Mouse (Mus musculus) hindbrain, embryonic 16.5 days (tissue): ENCODE measurements around the gene Dnhd1. TPM values are rescaled to one million over a fixed set of nuclear protein-coding genes. Genes with fewer than 3 reads are reported as not detected.

ENCODE experiments used
- ATAC-seq: fragments of 200-750 bp; cut with Nextera tagmentation; 2 replicates; pipeline ENCODE4 v1.8.0; 2017; ENCODE audit warnings: moderate TSS enrichment, moderate library complexity
- H3K27ac ChIP-seq: fragments of 300-500 bp; sonication (generic); 2 replicates; pipeline ENCODE4 v1.5.1; 2014; ENCODE audit warnings: low read depth, mild to moderate bottlenecking, control low read depth, low read length, moderate library complexity
- H3K27me3 ChIP-seq: fragments of 300-500 bp; sonication (generic); replicated peaks from 2 replicates; pipeline ENCODE4 v1.6.1; 2014; ENCODE audit warnings: low read length; ENCODE audit not compliant: control insufficient read depth, insufficient read depth
- H3K36me3 ChIP-seq: fragments of 300-500 bp; sonication (generic); 2 replicates; pipeline ENCODE4 v1.6.1; 2014; ENCODE audit warnings: mild to moderate bottlenecking, low read length, moderate library complexity, mixed read lengths; ENCODE audit not compliant: control insufficient read depth, insufficient read depth
- H3K4me1 ChIP-seq: fragments of 300-500 bp; sonication (generic); 2 replicates; pipeline ENCODE4 v1.6.1; 2014; ENCODE audit warnings: low read depth, low read length; ENCODE audit not compliant: control insufficient read depth, insufficient read depth
- H3K4me2 ChIP-seq: fragments of 300-500 bp; sonication (generic); 2 replicates; pipeline ENCODE4 v1.6.1; 2014; ENCODE audit warnings: mild to moderate bottlenecking, low read length, control low read depth, moderate library complexity
- H3K4me3 ChIP-seq: fragments of 300-500 bp; sonication (generic); 2 replicates; pipeline ENCODE4 v1.5.1; 2014; ENCODE audit warnings: mild to moderate bottlenecking, low read length, control low read depth, moderate library complexity
- H3K9ac ChIP-seq: fragments of 300-500 bp; sonication (generic); 2 replicates; pipeline ENCODE4 v1.6.1; 2014; ENCODE audit warnings: low read depth, mild to moderate bottlenecking, control low read depth, low read length, moderate library complexity
- H3K9me3 ChIP-seq: fragments of 300-500 bp; sonication (generic); 2 replicates; pipeline ENCODE4 v1.6.1; 2014; ENCODE audit warnings: mild to moderate bottlenecking, low read length, moderate library complexity; ENCODE audit not compliant: control insufficient read depth
- whole genome bisulfite sequencing: fragments of 180-500 bp; shearing (Covaris S2); extraction: QIAGEN DNeasy Blood & Tissue Kit; methylation state at CpG from one replicate; pipeline ENCODE4 v1.1.7; 2014; 5-methylcytosine and 5-hydroxymethylcytosine counted together
- polyA plus RNA-seq: library from polyadenylated mRNA; unstranded; fragments of >200 nt; fragmentation: Nextera tagmentation; extraction: Ambion mirVana; gene quantifications from 2 replicates; pipeline ENCODE4 v1.2.1, GENCODE M21; 2015

Dnhd1 gene
- polyA plus RNA-seq, 1 experiment from 2014 or later = 1.6 TPM

DNA sequence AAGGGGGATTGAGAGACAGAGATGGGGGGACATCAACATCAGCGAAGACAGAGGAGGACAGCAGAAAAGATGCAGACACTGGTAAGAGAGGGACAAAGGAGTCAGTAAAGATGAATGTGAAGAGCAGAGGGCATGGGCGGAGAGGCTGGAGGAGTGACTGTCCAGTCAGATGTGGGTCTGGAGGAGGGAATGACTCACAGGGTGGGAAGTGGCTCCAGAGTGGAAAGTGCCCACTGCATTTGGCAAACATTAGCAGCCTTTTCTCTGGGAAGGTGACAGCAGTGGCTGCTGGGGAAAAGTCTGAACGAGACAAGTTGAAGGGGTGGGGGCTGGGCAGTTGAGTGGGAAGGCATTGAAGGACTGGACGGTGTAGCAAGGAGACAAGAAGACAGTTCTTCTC lies 29.6 kb upstream of the Dnhd1 start:
- H3K9ac ChIP-seq = no peak overlapping the region
- WGBS = 81% methylated on average over 4 of the region's 4 CpGs
- no peak overlapping the region for H3K4me2 ChIP-seq
- no peak overlapping the region for H3K27ac ChIP-seq
- no peaks in the 10 kb centered on the region for H3K27me3 ChIP-seq
- H3K9me3 ChIP-seq = no peaks in the 10 kb centered on the region
- no peaks in the 10 kb centered on the region for H3K4me1 ChIP-seq
- no peak overlapping the region for H3K4me3 ChIP-seq
- ATAC-seq = no peak
- H3K36me3 ChIP-seq = peaks cover 57% of the 10 kb centered on the region

DNA sequence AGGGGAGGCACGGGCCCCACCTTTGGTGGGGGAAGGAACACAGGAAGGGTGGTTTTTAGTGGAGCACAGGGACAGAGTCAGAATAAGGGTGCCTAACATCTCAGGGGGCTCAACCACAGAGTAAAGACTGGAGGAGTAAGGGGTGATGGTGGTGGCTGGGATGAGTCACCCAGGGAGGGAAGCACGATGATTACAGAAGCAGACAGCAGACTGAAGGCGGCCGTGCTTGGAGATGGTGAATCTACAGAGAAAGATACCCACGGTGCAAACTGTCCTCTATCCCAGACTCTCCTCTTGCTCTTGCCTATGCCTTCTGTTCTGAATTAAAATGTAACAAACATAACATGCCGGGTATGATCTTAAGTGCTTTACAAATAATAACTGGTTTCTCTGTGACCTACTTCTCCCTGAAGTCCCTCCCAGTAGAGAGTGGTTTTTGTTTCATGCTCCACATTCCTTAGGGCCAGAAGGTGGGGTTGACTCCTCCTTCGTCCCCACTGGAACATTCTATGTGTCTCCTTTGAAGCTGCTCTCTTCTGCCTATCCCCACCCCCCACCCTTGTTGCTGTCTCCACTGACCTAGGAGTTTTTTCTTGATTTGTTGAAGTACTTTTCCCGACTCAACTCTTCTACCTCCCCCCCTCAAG lies 28.9 kb upstream of the Dnhd1 start:
- H3K9me3 ChIP-seq = no peaks in the 10 kb centered on the region
- H3K9ac ChIP-seq = no peak overlapping the region
- H3K27ac ChIP-seq = no peak overlapping the region
- ATAC-seq = no peak
- no peaks in the 10 kb centered on the region for H3K27me3 ChIP-seq
- no peak overlapping the region for H3K4me2 ChIP-seq
- no peak overlapping the region for H3K4me3 ChIP-seq
- peaks cover 50% of the 10 kb centered on the region for H3K36me3 ChIP-seq
- 88% methylated on average over 8 of the region's 8 CpGs for WGBS
- H3K4me1 ChIP-seq = no peaks in the 10 kb centered on the region

DNA sequence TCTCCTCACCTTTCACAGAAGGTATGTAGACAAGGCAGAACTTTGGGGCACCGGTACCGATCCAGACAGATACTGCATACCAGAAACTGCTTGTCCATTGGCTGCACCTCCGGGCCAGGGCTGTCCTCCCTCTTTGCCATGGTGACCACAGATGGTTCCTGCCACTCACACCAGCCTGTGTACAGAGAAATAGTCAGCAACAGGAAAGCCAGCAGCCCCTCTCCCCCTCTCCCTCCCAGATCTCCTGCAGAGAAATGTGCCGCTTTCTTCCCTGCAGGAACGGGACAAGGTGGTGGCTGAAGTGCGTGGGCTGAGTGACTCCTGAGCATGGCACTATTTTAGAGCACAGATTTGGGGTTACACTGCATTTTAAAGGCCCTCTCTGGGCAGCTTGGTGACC lies 25.2 kb upstream of the Dnhd1 start:
- 82% methylated on average over 6 of the region's 6 CpGs for WGBS
- peaks cover 24% of the 10 kb centered on the region for H3K36me3 ChIP-seq
- no peaks in the 10 kb centered on the region for H3K9me3 ChIP-seq
- no peak overlapping the region for H3K27ac ChIP-seq
- H3K27me3 ChIP-seq = no peaks in the 10 kb centered on the region
- H3K4me1 ChIP-seq = peaks cover 13% of the 10 kb centered on the region
- no peak overlapping the region for H3K4me2 ChIP-seq
- no peak overlapping the region for H3K4me3 ChIP-seq
- H3K9ac ChIP-seq = no peak overlapping the region
- ATAC-seq = no peak

DNA sequence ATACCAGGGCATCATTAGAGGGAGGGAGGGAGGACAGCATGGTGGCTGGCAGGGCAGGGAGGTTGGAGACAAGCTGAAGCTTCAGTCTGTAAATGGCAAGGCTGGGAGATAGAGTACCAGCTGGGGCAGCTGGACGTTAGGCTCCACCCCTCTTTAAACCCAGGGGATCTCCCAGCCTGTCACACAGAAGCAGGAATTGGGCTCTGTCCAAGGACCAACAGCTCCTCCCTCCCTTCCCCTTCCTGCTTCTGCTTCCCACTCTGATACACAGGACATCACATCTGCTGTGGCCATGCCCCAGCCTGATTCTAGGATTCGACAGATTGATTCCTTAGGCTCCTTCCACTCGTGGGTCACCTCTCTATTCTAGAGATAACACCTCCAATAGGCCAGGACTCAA lies 22.0 kb upstream of the Dnhd1 start:
- H3K27ac ChIP-seq = no peak overlapping the region
- H3K4me1 ChIP-seq = peaks cover 27% of the 10 kb centered on the region
- no peaks in the 10 kb centered on the region for H3K9me3 ChIP-seq
- H3K27me3 ChIP-seq = no peaks in the 10 kb centered on the region
- no peak overlapping the region for H3K9ac ChIP-seq
- H3K4me2 ChIP-seq = no peak overlapping the region
- peaks cover 13% of the 10 kb centered on the region for H3K36me3 ChIP-seq
- WGBS = 16% methylated on average over 3 of the region's 3 CpGs
- no peak overlapping the region for H3K4me3 ChIP-seq
- ATAC-seq = no peak

DNA sequence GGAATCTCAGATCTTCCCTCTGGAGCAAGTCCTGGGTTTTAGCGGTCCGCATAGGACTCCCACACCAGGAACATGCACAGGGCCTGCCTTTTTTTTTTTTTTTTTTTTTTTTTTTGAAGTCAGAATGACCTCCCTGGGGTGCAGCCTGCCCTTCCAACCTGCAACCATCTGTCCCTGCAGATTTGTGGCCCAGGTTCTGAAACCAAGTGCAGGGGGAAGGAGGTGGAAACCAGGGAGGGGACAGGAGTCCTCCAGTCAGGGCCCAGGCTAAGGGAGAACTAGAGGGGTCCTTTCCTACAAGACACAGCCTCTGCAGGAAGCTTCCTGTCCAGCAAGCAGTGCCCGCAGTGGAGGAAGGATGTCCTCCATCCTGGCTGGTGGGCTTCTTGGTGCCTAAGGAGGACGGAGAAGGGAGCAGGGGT lies 18.1 kb upstream of the Dnhd1 start:
- no peaks in the 10 kb centered on the region for H3K27me3 ChIP-seq
- H3K4me2 ChIP-seq = peak overlapping the region; percentile 79
- ATAC-seq = no peak; the same call in none of the 2 replicates
- H3K4me3 ChIP-seq = peak overlapping the region; percentile 81
- peaks cover 33% of the 10 kb centered on the region for H3K4me1 ChIP-seq
- WGBS = 5% methylated on average over 4 of the region's 4 CpGs
- H3K9ac ChIP-seq = peak overlapping the region; percentile 90
- no peaks in the 10 kb centered on the region for H3K9me3 ChIP-seq
- 0 out of 2 replicates have a peak, but pooled peaks cover 4% of the 10 kb centered on the region for H3K36me3 ChIP-seq
- H3K27ac ChIP-seq = peak overlapping the region; percentile 94

DNA sequence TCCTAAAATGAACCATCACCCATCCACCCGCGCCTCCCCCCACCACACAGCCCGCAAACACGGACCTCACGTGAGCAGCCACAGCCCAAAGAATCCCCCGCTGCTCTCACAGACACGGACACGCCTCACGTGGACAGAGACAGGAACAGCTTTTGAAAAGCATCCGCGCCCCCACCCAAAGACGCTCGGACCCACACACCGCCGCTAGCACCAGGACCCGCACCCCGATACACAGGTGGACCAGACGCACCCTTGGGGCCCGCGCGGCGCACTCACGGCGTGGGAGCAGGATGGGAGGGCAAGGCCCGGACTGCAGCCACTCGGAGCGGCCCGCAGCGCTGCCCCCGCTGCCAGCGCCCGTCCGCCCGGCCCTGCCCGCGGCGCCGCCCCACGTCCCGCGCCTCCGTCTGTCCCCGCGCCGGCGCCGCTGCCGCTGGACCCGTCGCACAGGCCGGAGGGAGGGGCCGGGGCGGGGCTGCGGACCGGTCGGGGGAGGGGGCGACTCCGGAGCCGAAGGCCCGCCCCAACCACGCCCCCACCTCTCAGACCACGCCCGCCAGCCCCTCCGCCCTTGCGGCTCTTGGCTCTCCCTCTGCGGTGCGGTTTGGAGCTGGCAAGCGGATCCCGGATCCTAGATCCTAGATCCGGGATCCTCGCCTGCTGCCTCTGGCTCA lies 17.4 kb upstream of the Dnhd1 start, which contains the start of gene Trim3:
Gene Trim3, minus strand, starts transcription at position 445 of the 674 bp plus-strand sequence.
- Histone ChIP-seq H3K9ac (peak within 1 kb of the TSS; percentile 90), H3K4me3 (peak within 1 kb of the TSS; percentile 81), H3K9me3 (no peaks in the 10 kb centered on the region), H3K27me3 (no peaks in the 10 kb centered on the region), H3K27ac (peak within 1 kb of the TSS; percentile 94), H3K36me3 (0 out of 2 replicates have a peak, but pooled peaks cover 7% of the 10 kb centered on the region), H3K4me2 (peak within 1 kb of the TSS; percentile 79), H3K4me1 (peaks cover 33% of the 10 kb centered on the region)
- WGBS = 0% methylated on average over 24 of the region's 71 CpGs
- peak; percentile 92 for ATAC-seq

DNA sequence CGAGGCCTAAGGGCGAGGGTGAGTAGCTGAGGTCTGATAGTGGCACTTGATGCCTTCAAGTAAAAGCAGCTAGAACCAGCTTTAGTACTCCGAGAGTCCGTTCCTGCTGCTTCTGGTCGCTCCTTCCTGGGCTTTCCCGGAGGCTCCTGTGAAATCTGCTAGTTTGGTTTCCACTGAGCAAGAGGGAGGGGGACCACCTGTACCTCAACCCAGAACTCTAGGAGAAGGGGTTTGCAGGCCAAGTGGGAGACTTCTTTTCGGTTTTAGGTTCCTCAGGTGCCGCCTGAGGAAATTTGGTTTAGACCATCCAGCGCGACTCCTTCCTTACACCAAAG lies 16.9 kb upstream of the Dnhd1 start:
- 0 out of 2 replicates have a peak, but pooled peaks cover 7% of the 10 kb centered on the region for H3K36me3 ChIP-seq
- H3K9me3 ChIP-seq = no peaks in the 10 kb centered on the region
- peaks cover 28% of the 10 kb centered on the region for H3K4me1 ChIP-seq
- H3K4me2 ChIP-seq = peak overlapping the region; percentile 79
- no peaks in the 10 kb centered on the region for H3K27me3 ChIP-seq
- peak overlapping the region; percentile 81 for H3K4me3 ChIP-seq
- 6% methylated on average over 10 of the region's 10 CpGs for WGBS
- H3K27ac ChIP-seq = peak overlapping the region; percentile 94
- peak overlapping the region; percentile 90 for H3K9ac ChIP-seq
- ATAC-seq = no peak

DNA sequence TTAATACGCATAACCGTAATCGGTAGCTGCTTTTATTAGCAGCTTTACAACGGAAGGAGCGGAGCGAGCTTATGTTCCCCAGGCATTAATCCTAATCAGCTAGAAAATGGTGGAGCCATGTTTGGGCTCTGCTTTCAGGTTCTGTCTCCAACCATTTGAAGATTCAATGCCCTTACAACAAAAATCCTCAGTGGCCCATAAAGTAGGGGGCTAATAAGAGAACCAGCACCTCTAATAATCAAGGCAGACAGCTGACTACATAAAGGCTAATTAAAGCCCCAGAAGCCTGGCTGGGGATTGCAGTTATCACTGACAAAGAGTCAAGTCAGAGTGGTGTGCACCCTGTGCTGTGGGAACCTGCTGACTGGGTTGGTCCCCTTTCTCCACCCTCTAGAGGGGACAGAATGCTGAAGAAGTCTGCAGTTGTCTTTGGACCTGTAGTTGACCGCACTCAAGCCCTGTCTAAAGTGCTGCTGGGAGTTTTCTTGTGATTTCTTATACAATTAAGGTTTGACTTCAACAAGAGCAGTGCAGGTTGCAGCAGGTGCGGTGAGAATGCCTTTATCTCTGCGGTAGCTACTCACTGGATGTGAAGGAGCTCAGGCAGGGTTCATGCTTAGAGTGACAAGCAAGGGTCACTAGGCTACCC lies 16.2 kb upstream of the Dnhd1 start:
- H3K4me3 ChIP-seq = no peak overlapping the region
- peak overlapping the region; percentile 79 for H3K4me2 ChIP-seq
- H3K27me3 ChIP-seq = no peaks in the 10 kb centered on the region
- peak overlapping the region; percentile 90; the same call in 1 of the 2 replicates for H3K9ac ChIP-seq
- no peaks in the 10 kb centered on the region for H3K9me3 ChIP-seq
- H3K36me3 ChIP-seq = 0 out of 2 replicates have a peak, but pooled peaks cover 7% of the 10 kb centered on the region
- no peak for ATAC-seq
- peak overlapping the region; percentile 94 for H3K27ac ChIP-seq
- H3K4me1 ChIP-seq = peaks cover 25% of the 10 kb centered on the region
- WGBS = 51% methylated on average over 9 of the region's 9 CpGs

DNA sequence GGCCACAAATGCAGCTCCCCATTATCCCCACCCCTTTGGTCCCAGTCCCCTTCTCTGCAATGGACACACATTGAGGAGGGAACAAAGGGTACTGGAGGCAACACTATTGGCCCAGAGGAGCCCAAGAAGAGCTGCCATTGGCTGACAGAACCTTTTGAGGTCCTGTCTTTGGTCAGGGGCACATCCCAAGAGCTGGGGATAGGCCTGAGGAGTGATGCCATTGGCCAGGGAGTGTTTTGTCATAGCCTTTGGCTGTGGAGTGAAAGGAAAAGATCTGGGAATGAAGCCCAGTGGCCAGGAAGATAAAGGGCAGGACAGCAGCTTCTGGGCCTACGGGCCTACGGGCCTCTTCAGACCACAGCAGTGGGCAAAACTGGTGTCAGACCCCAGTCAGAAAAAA lies 14.9 kb upstream of the Dnhd1 start:
- Histone ChIP-seq H3K4me2 (no peak overlapping the region), H3K27me3 (no peaks in the 10 kb centered on the region), H3K4me3 (no peak overlapping the region), H3K9ac (no peak overlapping the region), H3K9me3 (no peaks in the 10 kb centered on the region), H3K36me3 (0 out of 2 replicates have a peak, but pooled peaks cover 7% of the 10 kb centered on the region), H3K27ac (0 out of 2 replicates have a peak overlapping the region, but pooled peaks have one; percentile 27), H3K4me1 (peaks cover 27% of the 10 kb centered on the region)
- 73% methylated on average over 2 of the region's 2 CpGs for WGBS
- ATAC-seq = no peak
